Mouse (Mus musculus): ENCODE data around the gene Pttg1ip.

The Pttg1ip gene

DNA sequence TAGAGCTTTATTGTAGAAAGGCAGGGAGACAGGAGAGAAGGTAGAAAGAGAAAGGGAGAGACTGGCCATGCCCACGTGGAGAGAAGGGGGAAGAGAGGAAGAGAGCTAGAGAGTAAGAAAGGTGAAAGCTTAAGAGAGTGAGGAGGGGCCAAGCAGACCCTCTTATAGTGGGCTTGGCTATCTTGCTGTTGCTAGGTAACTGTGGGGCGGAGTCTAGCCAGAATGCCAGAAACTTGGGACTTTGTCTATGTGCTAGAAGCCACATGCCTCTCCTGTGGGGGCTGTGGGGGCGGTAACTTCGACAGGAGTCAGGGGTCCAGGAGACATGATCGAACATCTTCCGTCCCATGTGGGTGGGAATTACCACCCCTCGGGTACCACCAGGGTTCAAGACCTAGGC, 12.0 kb upstream of the Pttg1ip start:
- DNase-seq (ENCODE audit: low read depth), result no peak

DNA sequence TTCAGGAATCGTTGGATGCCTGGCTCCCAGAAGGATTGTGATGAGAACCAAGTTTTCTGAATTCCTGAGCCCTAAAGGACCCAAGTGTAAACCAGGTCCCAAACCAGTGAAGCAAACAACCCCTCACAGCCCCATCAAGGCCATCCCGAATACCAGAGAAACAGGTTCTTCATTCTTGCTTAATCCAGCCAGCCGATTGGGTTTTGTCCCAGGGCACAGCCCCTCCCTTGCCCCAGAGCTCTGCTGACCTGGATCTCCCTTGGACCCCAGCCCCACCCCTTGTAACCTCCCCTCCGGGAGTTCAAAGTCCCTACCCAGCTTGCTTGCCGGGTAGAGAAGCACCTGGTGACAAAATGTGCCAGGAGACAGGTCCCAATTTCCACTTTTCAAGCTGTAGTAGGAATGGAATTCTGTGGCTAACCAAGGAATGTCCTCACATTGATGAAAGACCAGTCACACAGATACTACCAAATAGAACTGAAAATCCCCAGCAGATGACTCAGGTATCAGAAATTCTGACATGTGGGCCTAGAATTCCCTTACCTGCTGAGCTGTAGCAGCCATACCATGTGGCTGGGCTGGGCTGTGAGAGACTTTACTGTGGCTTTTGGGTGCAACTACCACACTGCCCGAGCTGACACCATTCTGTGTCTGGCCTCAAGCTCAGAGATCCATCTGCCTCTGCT, 11.4 kb upstream of the Pttg1ip start:
- DNase-seq (ENCODE audit: low read depth), result peak; percentile 75

DNA sequence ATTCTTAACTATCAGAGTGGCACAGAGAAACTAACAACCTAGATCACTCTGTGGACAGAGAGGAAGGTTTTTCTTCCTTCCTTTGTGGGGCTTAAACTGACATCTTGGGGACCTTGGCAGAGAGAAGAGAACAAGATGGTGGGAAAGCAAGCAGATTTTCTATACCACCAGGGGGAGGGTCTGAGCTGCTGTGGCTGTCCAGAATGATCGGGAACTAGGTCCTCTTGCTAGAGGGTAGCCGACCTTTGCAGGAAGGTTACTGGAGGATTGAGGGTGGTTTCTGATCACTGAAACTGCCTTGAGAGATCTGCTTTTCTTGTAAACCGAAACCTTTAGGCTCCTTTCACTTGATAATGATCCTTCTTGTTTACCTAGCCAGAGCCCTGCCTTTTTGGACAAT, 9.3 kb upstream of the Pttg1ip start:
- no peak for DNase-seq (ENCODE audit: low read depth)

DNA sequence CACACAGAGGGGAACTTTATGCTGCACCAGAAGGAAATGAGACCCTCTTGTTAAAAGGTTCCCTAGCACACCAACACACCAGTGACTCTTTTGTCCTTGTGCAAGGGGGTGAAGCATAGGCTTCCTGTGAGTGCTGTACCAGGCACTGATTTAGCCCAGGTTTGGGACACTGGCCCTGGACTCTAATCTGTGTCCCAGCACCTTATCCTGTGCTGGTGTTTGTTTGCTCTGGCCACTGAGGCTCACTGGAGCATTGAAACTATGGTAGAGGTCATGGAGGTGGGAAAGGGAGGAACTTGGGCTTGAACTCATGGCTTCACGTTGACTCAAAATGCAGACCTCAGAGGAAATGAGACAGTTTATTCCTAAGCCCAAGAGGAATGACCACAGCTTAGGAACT, 8.4 kb upstream of the Pttg1ip start:
- no peak for DNase-seq (ENCODE audit: low read depth)

GRCm38 (mm10) chr10:77580027-77580920, 1.2 kb upstream of the Pttg1ip start:
- peak; percentile 52 for DNase-seq (ENCODE audit: low read depth)

- no peak for DNase-seq (ENCODE audit: low read depth)
These were observed 505 bp upstream of the Pttg1ip start for GRCm38 (mm10) chr10:77581023-77581407.

- no peak for DNase-seq (ENCODE audit: low read depth)
These were observed 732 bp downstream of the Pttg1ip start for GRCm38 (mm10) chr10:77582285-77582618.

DNA sequence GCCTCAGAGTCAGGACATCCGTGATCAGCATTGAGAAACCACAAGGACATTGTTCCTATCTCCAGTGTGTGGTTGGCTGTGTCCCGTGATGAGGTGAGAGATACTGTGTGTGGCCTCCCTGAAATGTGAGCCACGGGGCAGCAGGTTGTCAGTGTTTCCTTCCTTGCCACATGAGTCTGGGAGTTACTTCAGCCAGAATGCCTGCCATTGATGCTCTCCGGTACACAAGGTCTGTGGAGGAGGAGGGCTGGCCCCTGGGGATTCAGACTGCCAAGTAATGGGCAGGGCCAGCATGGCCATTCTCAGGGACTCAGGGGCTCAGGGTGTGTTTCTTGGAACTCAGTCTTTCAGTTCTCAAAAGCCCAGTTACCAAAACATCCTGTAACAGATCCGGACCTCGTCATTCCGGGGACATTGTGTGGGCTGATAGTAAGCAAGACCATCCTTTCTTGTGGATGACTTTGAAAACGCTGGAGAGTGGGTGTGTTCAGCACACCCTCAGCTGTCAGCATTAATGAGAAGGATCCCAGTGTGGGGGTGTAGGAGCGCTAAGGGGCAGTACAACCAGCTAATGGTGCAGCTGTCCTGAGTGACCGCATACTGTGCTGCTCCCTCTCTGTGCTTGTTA, 2.4 kb downstream of the Pttg1ip start:
- DNase-seq (ENCODE audit: low read depth), result peak; percentile 48

- DNase-seq (ENCODE audit: low read depth), result no peak
These were observed 5.1 kb downstream of the Pttg1ip start for GRCm38 (mm10) chr10:77586637-77587036.

- no peak for DNase-seq (ENCODE audit: low read depth)
These were observed 5.7 kb downstream of the Pttg1ip start for GRCm38 (mm10) chr10:77587091-77587775.

DNA sequence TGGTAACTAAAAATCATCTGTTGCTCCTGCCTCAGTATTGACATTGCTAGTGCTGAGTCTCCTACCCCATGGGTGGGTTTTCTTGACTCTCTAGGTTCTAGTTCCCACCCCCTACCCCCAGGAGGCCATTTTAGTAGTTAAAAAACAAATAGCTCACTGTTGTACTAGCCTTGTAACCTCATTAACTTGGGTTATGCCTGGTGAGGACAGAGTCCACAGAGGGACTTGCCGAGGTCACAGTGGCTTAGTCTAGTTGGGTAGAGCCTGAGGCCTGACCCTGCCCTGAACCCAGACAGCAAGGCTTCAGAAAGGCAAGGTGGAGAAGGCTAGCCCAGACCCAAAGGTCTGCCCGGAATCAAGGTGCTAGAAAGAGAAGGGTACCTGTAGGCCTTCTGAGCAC, 6.5 kb downstream of the Pttg1ip start:
- no peak for DNase-seq (ENCODE audit: low read depth)

- no peak for DNase-seq (ENCODE audit: low read depth)
These were observed 7.6 kb downstream of the Pttg1ip start for GRCm38 (mm10) chr10:77589117-77589516.

DNA sequence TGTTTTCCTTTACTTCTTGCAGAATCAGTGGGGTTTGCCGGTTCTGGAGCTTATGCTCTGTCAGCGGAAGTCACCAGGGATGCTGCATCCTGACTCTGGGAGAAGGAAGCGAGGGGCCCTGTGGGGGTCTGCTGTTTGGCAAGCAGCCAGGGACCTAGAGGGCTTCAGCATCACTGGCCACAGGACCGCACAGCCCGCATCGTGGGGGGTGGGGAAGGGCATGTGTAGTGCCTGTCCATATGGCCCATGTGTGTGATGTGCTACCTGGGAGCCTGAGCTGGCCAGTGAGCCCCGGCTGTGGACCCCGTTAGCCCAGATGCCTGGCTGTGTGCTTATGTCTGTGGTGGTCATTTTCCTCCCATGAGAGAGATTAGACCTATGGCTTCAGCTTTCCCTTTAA, 8.2 kb downstream of the Pttg1ip start:
- DNase-seq (ENCODE audit: low read depth), result no peak

DNA sequence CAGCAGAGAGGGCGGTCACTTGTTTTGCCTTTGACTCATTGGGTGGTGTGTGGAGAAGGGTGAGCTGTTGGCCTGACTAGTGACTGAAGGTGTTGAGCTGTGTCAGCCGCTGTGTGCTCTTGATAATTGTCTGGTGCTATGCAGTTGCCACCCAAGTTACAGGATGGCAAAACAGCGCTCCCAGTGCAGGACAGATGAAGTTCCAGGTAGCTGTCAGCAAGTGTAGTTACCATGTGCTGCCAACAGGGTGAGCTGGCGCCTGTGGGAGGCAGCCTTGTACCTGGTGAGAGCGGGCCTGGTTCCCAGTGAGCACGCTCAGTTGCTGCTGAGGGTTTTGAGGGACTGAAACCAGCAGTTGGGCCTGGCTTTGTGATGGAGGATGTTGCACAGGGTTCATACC, 9.3 kb downstream of the Pttg1ip start:
- DNase-seq (ENCODE audit: low read depth), result peak; percentile 65

GRCm38 (mm10) chr10:77591546-77591945, 10.0 kb downstream of the Pttg1ip start:
- no peak for DNase-seq (ENCODE audit: low read depth)

DNA sequence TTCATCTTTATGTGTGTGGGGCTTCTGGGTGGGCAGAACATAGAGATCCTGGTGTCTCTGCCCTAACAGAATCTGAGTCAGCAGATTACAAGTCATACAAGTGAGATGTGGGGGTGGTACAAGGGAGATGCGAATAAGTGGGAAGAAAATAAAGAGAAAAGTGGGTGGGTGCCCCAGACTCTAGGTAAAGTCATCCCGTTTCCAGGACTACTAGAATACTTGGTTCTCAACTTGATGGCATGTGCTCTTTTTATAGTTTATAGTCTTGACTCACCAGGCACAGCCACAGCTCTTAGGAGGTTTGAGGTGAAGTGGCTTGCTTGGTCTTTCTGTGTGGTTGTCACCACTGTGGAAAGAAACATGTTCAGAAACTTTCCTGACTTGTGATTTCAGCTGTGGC, 14.5 kb downstream of the Pttg1ip start:
- DNase-seq (ENCODE audit: low read depth), result no peak

DNA sequence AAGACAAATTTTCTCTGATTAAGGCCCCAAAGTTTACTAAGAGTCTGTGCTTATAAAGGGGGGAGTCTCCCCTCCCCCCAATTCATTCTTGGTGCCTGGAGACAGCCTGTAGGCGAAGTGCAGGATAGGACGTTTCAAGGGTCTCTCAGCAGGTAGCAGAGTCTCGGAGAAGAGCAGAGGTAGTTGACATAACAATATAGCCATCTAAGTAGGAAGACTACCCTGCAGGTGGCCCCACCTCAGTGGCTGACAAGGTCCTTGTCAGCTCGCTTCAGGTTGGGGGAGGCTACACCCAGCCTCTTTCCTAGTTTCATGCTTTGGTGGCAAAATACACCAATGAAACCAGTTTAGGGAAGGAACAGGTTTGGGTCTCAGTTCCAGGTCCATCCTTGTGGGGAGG, 21.5 kb downstream of the Pttg1ip start:
- DNase-seq (ENCODE audit: low read depth), result no peak

DNA sequence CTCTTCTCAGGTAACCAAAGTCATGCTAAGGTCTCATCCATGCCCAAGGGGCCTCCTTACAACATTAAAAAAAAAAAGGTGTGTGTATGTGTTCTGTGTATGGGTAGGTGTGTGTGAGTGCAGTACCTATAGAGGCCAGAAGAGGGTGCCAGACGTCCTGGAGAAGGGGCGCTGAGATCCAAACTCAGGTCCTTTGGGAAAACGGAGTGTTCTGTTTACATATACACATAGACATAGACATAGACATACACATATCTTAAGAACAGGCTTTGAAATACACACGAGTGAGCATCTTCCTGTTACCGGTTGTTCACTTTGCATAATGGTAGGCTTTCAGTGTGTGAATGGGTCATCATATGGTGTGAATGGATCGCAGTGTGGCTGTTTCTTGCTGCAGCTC, 22.6 kb downstream of the Pttg1ip start:
- DNase-seq (ENCODE audit: low read depth), result no peak

GRCm38 (mm10) chr10:77604958-77605357, 23.4 kb downstream of the Pttg1ip start:
- DNase-seq (ENCODE audit: low read depth), result no peak

- no peak for DNase-seq (ENCODE audit: low read depth)
These were observed 23.8 kb downstream of the Pttg1ip start for GRCm38 (mm10) chr10:77605368-77605767.

DNA sequence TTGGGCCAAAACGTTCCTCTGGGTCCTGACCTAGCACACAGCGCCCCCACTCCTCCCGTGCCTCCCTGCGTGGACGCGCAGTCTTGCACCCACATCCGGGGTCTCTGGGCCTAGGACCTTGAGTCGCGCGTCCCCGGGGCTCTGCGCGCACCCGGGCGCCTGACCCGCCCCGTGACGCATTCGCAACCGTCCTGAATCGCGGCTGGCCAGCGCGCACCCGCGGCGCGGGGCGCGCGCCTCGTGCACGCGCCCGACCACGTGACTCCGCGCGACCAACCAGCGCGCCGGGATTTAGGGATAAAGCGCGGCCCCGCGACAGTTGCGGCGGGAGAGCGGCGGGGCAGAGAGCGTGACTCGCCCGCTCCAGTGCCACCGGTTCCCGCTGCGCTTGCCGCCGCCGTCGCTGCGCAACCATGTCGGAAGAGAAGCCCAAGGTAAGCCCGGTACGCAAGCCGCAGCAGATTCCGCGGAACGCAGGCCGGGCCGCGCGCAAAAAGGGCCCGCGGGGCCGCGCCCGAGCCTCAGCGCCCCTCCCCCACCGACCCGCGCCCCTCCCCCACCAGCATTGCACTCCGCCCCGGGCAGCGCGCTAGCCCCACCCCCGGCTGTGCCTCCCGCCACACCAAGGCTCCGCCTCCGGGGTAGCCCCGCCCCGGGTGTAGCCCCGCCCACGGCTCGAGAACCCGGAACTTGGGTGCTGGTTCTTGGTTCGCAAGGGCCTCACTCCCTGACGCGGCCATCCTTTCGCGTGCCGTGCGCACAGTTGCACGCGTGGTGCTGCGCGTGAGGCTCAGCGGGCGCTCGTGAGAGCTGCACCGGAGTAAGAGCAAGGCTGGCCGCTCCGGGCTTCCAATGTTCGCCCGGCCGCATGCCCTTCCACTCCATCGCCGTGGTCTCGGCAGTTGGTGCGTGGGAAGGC, 24.6 kb downstream of the Pttg1ip start, which contains the start of the genes Sumo3 and Gm49325:
Gene Sumo3, plus strand, starts transcription at position 190 of the 919 bp plus-strand sequence.
Gene Gm49325, plus strand, starts transcription at position 290 of the 919 bp plus-strand sequence.
- peak; percentile 85 for DNase-seq (ENCODE audit: low read depth)
